Mouse (Mus musculus) erythroid progenitor cell, adult 5-6 weeks (primary cell): Measurements from ENCODE around the gene Mrnip. TPM values are rescaled to one million over a fixed set of nuclear protein-coding genes. Genes with fewer than 3 reads are reported as not detected.

Source experiments
- ATAC-seq: replicated peaks from 2 replicates; pipeline ENCODE4 v1.8.0; 2016; ENCODE audit warnings: moderate number of reproducible peaks, mild to moderate bottlenecking, moderate TSS enrichment, inconsistent platforms; ENCODE audit not compliant: poor library complexity, low FRiP score, severe bottlenecking
- total RNA-seq, 2 experiments: library from RNA; stranded (forward) in 1 of 2; stranded (reverse) in 1 of 2; fragments of 150-400 nt in 1 of 2; fragments of 186-747, 209-891 nt in 1 of 2; gene quantifications; 2 replicates each; pipeline versions ENCODE4 v1.2.3 to v1.2.4; 2015 to 2017; ENCODE audit warnings: low replicate concordance in 2 of 2

Mrnip gene
- total RNA-seq, 2 experiments from 2014 or later: 2.5 TPM; not detected in 1

- ATAC-seq: no peak
Observed at GRCm38 (mm10) chr11:50238821-50239791, 64.9 kb downstream of the Mrnip start.

GRCm38 (mm10) chr11:50240235-50240911, 66.1 kb downstream of the Mrnip start:
- no peak for ATAC-seq

- no peak for ATAC-seq
Observed at GRCm38 (mm10) chr11:50243926-50244325, 69.7 kb downstream of the Mrnip start.

GRCm38 (mm10) chr11:50245269-50245668, 71.0 kb downstream of the Mrnip start:
- ATAC-seq: no peak

GRCm38 (mm10) chr11:50248473-50249171, 74.4 kb downstream of the Mrnip start:
- no peak for ATAC-seq

Other genes with a start within 250 kb of the Mrnip start
- 57.7 and 64.6 TPM in 2 replicates for gene Rnf130, start 149.1 kb upstream of the Mrnip start, total RNA-seq (2015; ENCODE audit: low replicate concordance)
- gene Rnf130, start 149.1 kb upstream of the Mrnip start, total RNA-seq (2017; ENCODE audit: low replicate concordance): 47.5 and 48.2 TPM in 2 replicates
- gene Tbc1d9b, start 43.0 kb upstream of the Mrnip start, total RNA-seq (2015; ENCODE audit: low replicate concordance): 13.0 and 16.3 TPM in 2 replicates
- gene Tbc1d9b, start 43.0 kb upstream of the Mrnip start, total RNA-seq (2017; ENCODE audit: low replicate concordance): 6.2 and 16.6 TPM in 2 replicates
- gene Sqstm1, start 36.4 kb downstream of the Mrnip start, total RNA-seq (2015; ENCODE audit: low replicate concordance): 28.5 and 36.4 TPM in 2 replicates
- 179 and 213 TPM in 2 replicates for gene Sqstm1, start 36.4 kb downstream of the Mrnip start, total RNA-seq (2017; ENCODE audit: low replicate concordance)
- gene Mgat4b, start 36.4 kb downstream of the Mrnip start, total RNA-seq (2015; ENCODE audit: low replicate concordance): 26.8 and 48.7 TPM in 2 replicates
- gene Mgat4b, start 36.4 kb downstream of the Mrnip start, total RNA-seq (2017; ENCODE audit: low replicate concordance): 38.2 and 40.9 TPM in 2 replicates
- gene Ltc4s, start 64.2 kb downstream of the Mrnip start, total RNA-seq (2015; ENCODE audit: low replicate concordance): 3.2 TPM in 1 of 2 replicates, not detected in the other
- 0.77 TPM in 1 of 2 replicates, not detected in the other for gene Ltc4s, start 64.2 kb downstream of the Mrnip start, total RNA-seq (2017; ENCODE audit: low replicate concordance)
- gene Maml1, start 117.9 kb downstream of the Mrnip start, total RNA-seq (2015; ENCODE audit: low replicate concordance): 8.0 and 9.0 TPM in 2 replicates
- 4.5 and 5.1 TPM in 2 replicates for gene Maml1, start 117.9 kb downstream of the Mrnip start, total RNA-seq (2017; ENCODE audit: low replicate concordance)
- gene Canx, start 151.2 kb downstream of the Mrnip start, total RNA-seq (2015; ENCODE audit: low replicate concordance): 160 and 173 TPM in 2 replicates
- 455 and 477 TPM in 2 replicates for gene Canx, start 151.2 kb downstream of the Mrnip start, total RNA-seq (2017; ENCODE audit: low replicate concordance)
- gene Cby3, start 180.0 kb downstream of the Mrnip start, total RNA-seq (2015; ENCODE audit: low replicate concordance): not detected in 2 replicates
- gene Cby3, start 180.0 kb downstream of the Mrnip start, total RNA-seq (2017; ENCODE audit: low replicate concordance): not detected in 2 replicates
- 456 and 552 TPM in 2 replicates for gene Hnrnph1, start 202.5 kb downstream of the Mrnip start, total RNA-seq (2015; ENCODE audit: low replicate concordance)
- 368 and 428 TPM in 2 replicates for gene Hnrnph1, start 202.5 kb downstream of the Mrnip start, total RNA-seq (2017; ENCODE audit: low replicate concordance)